Mouse (Mus musculus): ENCODE results near the gene P2rx6.
"Not testable (repeated sequence)": the region's sequence is repeated elsewhere in the genome, so short reads cannot be mapped to it uniquely, and the experiment has no call there.

Gene P2rx6

GRCm38 (mm10) chr16:17561128-17561750 is 446 bp upstream of the P2rx6 start, which contains the start of gene Lrrc74b:
TSS of gene Lrrc74b (minus strand) at chr16:17561247.
- no peak for DNase-seq (ENCODE audit: low spot score in 2 of 2)

GRCm38 (mm10) chr16:17563580-17563979 is 1.9 kb downstream of the P2rx6 start:
- DNase-seq (ENCODE audit: low spot score in 2 of 2), result no peak

GRCm38 (mm10) chr16:17564221-17564620 is 2.5 kb downstream of the P2rx6 start:
- no peak for DNase-seq (ENCODE audit: low spot score in 2 of 2)

GRCm38 (mm10) chr16:17564771-17565170 is 3.1 kb downstream of the P2rx6 start:
- no peak for DNase-seq (ENCODE audit: low spot score in 2 of 2)

- no peak for DNase-seq (ENCODE audit: low spot score in 2 of 2)
Observed at GRCm38 (mm10) chr16:17566186-17566585, 4.5 kb downstream of the P2rx6 start.

GRCm38 (mm10) chr16:17575870-17576824 is 14.5 kb downstream of the P2rx6 start:
- DNase-seq (ENCODE audit: low spot score in 2 of 2), result peak; percentile 76 to 78

- DNase-seq (ENCODE audit: low spot score in 2 of 2), result no peak
Observed at GRCm38 (mm10) chr16:17576825-17577215, 15.1 kb downstream of the P2rx6 start.

GRCm38 (mm10) chr16:17583064-17583463 is 21.4 kb downstream of the P2rx6 start, which contains the start of gene Slc7a4:
TSS of gene Slc7a4 (minus strand) at chr16:17583214.
- DNase-seq (ENCODE audit: low spot score in 2 of 2), result no peak

GRCm38 (mm10) chr16:17584555-17584954 is 22.9 kb downstream of the P2rx6 start:
- DNase-seq (ENCODE audit: low spot score in 2 of 2), result no peak

GRCm38 (mm10) chr16:17590731-17591130 is 29.0 kb downstream of the P2rx6 start:
- DNase-seq (ENCODE audit: low spot score in 2 of 2), result no peak

- DNase-seq (ENCODE audit: low spot score in 2 of 2), result no peak
Observed at GRCm38 (mm10) chr16:17600944-17601562, 39.4 kb downstream of the P2rx6 start.

- DNase-seq (ENCODE audit: low spot score in 2 of 2), result no peak
Observed at GRCm38 (mm10) chr16:17604941-17605340, 43.3 kb downstream of the P2rx6 start.

- peak in 1 of 2 experiments; percentile 10 for DNase-seq (ENCODE audit: low spot score in 2 of 2)
Observed at GRCm38 (mm10) chr16:17605684-17606083, 44.0 kb downstream of the P2rx6 start.

GRCm38 (mm10) chr16:17611383-17611782 is 49.7 kb downstream of the P2rx6 start:
- DNase-seq (ENCODE audit: low spot score in 2 of 2), result peak; percentile 50 to 58

GRCm38 (mm10) chr16:17614740-17615139 is 53.1 kb downstream of the P2rx6 start:
- DNase-seq (ENCODE audit: low spot score in 2 of 2), result not testable (repeated sequence)

- DNase-seq (ENCODE audit: low spot score in 2 of 2), result no peak
Observed at GRCm38 (mm10) chr16:17616212-17616611, 54.5 kb downstream of the P2rx6 start.

- DNase-seq (ENCODE audit: low spot score in 2 of 2), result peak; percentile 63 to 68
Observed at GRCm38 (mm10) chr16:17617922-17618565, 56.4 kb downstream of the P2rx6 start.

GRCm38 (mm10) chr16:17619198-17620105 is 57.8 kb downstream of the P2rx6 start, which contains the start of gene Smpd4:
TSS of gene Smpd4 (plus strand) at chr16:17619354.
- DNase-seq (ENCODE audit: low spot score in 2 of 2), result peak; percentile 91 to 94

GRCm38 (mm10) chr16:17621936-17622335 is 60.3 kb downstream of the P2rx6 start:
- DNase-seq (ENCODE audit: low spot score in 2 of 2), result no peak

GRCm38 (mm10) chr16:17625488-17626268 is 64.0 kb downstream of the P2rx6 start:
- no peak for DNase-seq (ENCODE audit: low spot score in 2 of 2)

Measured in right cerebral cortex, adult 2 months (tissue).